Mouse (Mus musculus) liver, adult 2 months (tissue): Measurements from ENCODE around the gene Gp1ba.

ENCODE experiments used
- CTCF ChIP-seq: fragments of 200-500 bp; IDR thresholded peaks from 2 replicates; pipeline ENCODE4 v1.5.1; 2011; ENCODE audit warnings: low read depth, low read length, control low read depth
- POLR2A ChIP-seq: fragments of 200-500 bp; IDR thresholded peaks from 2 replicates; pipeline ENCODE4 v1.6.1; 2011; ENCODE audit warnings: low read length, control low read depth; ENCODE audit not compliant: insufficient read depth; ENCODE audit errors: extremely low read depth

GRCm38 (mm10) chr11:70621972-70622814, 16.7 kb upstream of the Gp1ba start:
- TF ChIP-seq CTCF (no peak), POLR2A (no peak)
